Mouse (Mus musculus) forebrain, embryonic 11.5 days (tissue): Measurements from ENCODE around the gene Edc4. TPM values are rescaled to one million over a fixed set of nuclear protein-coding genes. Genes with fewer than 3 reads are reported as not detected.
"Not testable (repeated sequence)": the region's sequence is repeated elsewhere in the genome, so short reads cannot be mapped to it uniquely, and the experiment has no call there.

Experiments used
- ATAC-seq: fragments of 200-750 bp; cut with Nextera tagmentation; replicated peaks from 2 replicates; pipeline ENCODE4 v1.8.0; 2017; ENCODE audit warnings: moderate TSS enrichment; ENCODE audit not compliant: low FRiP score
- DNase-seq: peaks from one replicate; pipeline ENCODE4 v3.0.0-alpha.2; 2017; ENCODE audit warnings: low spot score
- H3K27ac ChIP-seq: fragments of 300-500 bp; sonication (generic); 2 replicates; pipeline ENCODE4 v1.5.1; 2014; ENCODE audit warnings: low read depth, low read length
- H3K27me3 ChIP-seq: fragments of 300-500 bp; sonication (generic); 2 replicates; pipeline ENCODE4 v1.6.1; 2014; ENCODE audit warnings: mild to moderate bottlenecking, low read length, mixed read lengths; ENCODE audit not compliant: control insufficient read depth, insufficient read depth
- H3K36me3 ChIP-seq: fragments of 300-500 bp; sonication (generic); 2 replicates; pipeline ENCODE4 v1.6.1; 2014; ENCODE audit warnings: mild to moderate bottlenecking, low read length, moderate library complexity, mixed read lengths; ENCODE audit not compliant: control insufficient read depth, insufficient read depth
- H3K4me1 ChIP-seq: fragments of 300-500 bp; sonication (generic); replicated peaks from 2 replicates; pipeline ENCODE4 v1.6.1; 2014; ENCODE audit warnings: low read length, mixed read lengths; ENCODE audit not compliant: control insufficient read depth, insufficient read depth
- H3K4me2 ChIP-seq: fragments of 300-500 bp; sonication (generic); 2 replicates; pipeline ENCODE4 v1.6.1; 2014; ENCODE audit warnings: low read depth, mild to moderate bottlenecking, low read length, moderate library complexity, mixed read lengths; ENCODE audit not compliant: severe bottlenecking
- H3K4me3 ChIP-seq: fragments of 300-500 bp; sonication (generic); 2 replicates; pipeline ENCODE4 v1.5.1; 2014; ENCODE audit warnings: low read depth, low read length
- H3K9ac ChIP-seq: fragments of 300-500 bp; sonication (generic); 2 replicates; pipeline ENCODE4 v1.6.1; 2014; ENCODE audit warnings: low read length
- H3K9me3 ChIP-seq: fragments of 300-500 bp; sonication (generic); 2 replicates; pipeline ENCODE4 v1.6.1; 2016; ENCODE audit warnings: low read length, mixed read lengths; ENCODE audit not compliant: control insufficient read depth
- WGBS: fragments of 180-500 bp; shearing (Covaris S2); extraction: QIAGEN DNeasy Blood & Tissue Kit; methylation state at CpG from one replicate; pipeline ENCODE4 v1.1.7; 2014; 5-methylcytosine and 5-hydroxymethylcytosine counted together
- polyA plus RNA-seq: library from polyadenylated mRNA; unstranded; fragments of >200 nt; fragmentation: Nextera tagmentation; extraction: Ambion mirVana; gene quantifications from 2 replicates; pipeline ENCODE4 v1.2.1, GENCODE M21; 2014

Edc4 gene
- 62.7 and 65.2 TPM in 2 replicates for polyA plus RNA-seq

DNA sequence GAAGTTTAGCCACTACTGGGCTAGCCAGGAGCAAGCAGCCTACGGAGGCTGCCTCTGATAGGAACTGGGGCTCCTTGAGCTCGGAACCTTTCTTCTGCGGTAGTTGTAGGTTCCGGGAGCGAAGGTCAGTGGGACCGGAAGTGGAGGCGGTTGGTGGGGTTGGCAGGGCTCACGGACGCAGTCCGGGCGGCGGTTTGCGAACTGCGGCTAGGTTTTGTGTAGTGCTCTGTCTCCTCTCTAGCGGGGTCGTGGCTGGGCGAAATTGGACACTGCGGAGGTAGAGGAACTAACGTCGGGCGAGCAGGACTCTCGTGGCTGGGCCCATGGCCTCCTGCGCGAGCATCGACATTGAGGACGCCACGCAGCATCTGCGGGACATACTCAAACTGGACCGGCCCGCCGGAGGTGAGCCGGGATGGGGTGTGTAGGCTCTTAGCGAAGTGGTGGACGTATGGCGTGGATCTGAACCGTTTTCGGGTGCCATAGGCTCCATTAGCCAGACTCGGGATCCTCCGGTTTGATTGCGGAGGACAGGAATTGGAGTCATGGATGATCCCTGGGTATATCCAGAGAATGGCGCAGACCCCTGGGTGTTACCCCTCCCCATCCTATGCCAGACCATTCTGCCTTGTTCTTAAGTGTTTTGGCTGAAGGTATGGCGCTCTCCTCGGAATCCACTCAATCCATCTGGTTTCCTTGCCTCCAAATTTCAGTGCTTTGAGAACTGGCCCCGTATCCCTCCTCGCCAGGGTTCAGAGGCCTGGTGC is at the start of gene Edc4:
Gene Edc4 (plus strand): TSS at position 128 of the 767 bp plus-strand sequence.
- Histone ChIP-seq H3K9me3 (no peaks in the 10 kb centered on the region), H3K27me3 (no peaks in the 10 kb centered on the region), H3K4me1 (peaks cover 9% of the 10 kb centered on the region), H3K27ac (peak within 1 kb of the TSS; percentile 46; the same call in 1 of the 2 replicates), H3K9ac (peak within 1 kb of the TSS; percentile 91), H3K36me3 (peaks cover 19% of the 10 kb centered on the region; the same call in 1 of the 2 replicates), H3K4me3 (peak within 1 kb of the TSS; percentile 92), H3K4me2 (peak within 1 kb of the TSS; percentile 92)
- peak; percentile 90 for ATAC-seq
- peak; percentile 91 for DNase-seq
- 1% methylated on average over 45 of the region's 45 CpGs for WGBS

DNA sequence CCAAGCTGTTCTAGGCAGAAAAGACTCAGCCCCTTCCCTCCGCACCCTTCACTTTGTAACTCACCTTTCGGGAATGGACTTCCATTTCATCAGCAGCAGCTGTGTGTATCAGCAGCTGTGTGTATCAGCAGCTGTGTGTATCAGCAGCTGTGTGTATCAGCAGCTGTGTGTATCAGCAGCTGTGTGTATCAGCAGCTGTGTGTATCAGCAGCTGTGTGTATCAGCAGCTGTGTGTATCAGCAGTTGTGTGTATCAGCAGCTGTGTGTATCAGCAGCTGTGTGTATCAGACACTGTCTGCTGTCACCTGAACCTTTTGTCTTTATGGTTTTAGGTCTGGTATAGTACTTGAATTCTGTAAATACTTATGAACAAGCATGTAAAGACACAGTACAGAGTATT is 46.9 kb upstream of the Edc4 start:
- H3K4me2 ChIP-seq, H3K4me3 ChIP-seq, H3K9me3 ChIP-seq, H3K4me1 ChIP-seq, H3K27ac ChIP-seq, H3K36me3 ChIP-seq, H3K27me3 ChIP-seq, H3K9ac ChIP-seq, ATAC-seq, DNase-seq: not testable (repeated sequence)
- 88% methylated on average over 2 of the region's 2 CpGs for WGBS

DNA sequence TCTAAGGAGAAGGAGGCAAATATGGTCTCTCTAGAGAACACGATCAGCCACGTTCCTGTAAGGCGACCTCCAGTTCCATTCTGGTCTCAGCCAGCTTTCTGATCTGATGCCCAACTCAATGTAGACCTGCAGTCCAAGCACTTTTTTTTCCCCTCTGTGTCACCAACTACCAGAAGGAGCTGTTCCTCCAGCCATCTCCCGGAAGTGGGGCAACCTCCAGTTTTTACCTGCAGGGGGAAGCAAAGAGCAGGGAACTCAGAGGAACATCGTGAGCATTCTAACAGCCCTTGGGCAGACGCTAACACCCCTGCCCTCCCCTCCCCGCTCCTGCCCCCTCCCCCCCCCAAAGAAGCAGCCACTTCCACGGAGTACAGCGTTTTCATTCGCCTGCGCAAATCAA is 45.4 kb upstream of the Edc4 start:
- ATAC-seq (0 out of 2 replicates have a peak, but pooled peaks have one; percentile 24), DNase-seq (peak; percentile 68)
- no peaks in the 10 kb centered on the region for H3K27me3 ChIP-seq
- H3K4me3 ChIP-seq: no peak overlapping the region
- WGBS: 33% methylated on average over 11 of the region's 11 CpGs
- H3K9me3 ChIP-seq: no peaks in the 10 kb centered on the region
- H3K9ac ChIP-seq: no peak overlapping the region
- no peak overlapping the region for H3K27ac ChIP-seq
- H3K36me3 ChIP-seq: no peaks in the 10 kb centered on the region
- H3K4me2 ChIP-seq: no peak overlapping the region
- H3K4me1 ChIP-seq: no peaks in the 10 kb centered on the region

DNA sequence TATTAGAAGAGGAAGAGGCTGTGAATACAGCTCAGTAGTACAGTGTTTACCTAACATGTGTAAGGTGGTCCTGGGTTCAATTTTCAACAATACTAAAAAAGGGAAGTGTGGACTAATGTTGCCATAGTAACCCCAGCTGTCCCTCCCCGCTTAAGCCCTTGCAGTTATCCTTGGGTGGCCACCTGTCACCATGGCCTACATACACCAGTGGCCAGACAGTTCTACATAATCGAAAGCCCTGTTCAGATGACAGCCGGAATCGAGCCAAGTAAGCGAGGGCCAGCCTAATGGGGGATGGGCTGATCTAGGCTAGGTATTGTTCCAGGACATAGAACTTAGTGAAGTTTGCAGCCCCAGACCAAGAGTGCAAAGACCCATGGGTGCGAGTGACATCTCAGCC is 43.7 kb upstream of the Edc4 start:
- Histone ChIP-seq H3K9me3 (no peaks in the 10 kb centered on the region), H3K4me1 (no peaks in the 10 kb centered on the region), H3K9ac (no peak overlapping the region), H3K27me3 (no peaks in the 10 kb centered on the region), H3K4me2 (no peak overlapping the region), H3K4me3 (no peak overlapping the region), H3K27ac (no peak overlapping the region), H3K36me3 (no peaks in the 10 kb centered on the region)
- WGBS: 90% methylated on average over 6 of the region's 6 CpGs
- ATAC-seq: no peak
- DNase-seq: no peak

DNA sequence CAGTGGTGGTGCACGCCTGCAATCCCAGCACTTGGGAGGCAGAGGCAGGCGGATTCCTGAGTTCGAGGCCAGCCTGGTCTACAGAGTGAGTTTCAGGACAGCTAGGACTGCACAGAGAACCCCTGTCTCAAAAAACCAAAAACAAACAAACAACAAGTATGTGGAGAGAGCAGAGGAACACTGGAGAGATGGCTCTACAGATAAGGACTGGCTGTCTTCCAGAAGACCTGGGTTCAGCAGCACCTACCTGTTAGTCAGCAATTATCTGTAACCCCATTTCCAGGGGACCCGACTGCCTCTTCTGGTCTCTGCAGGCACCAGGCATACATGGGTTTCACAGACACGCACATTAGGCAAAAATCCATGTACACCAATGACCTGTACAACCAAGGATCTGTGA is 41.5 kb upstream of the Edc4 start:
- no peaks in the 10 kb centered on the region for H3K27me3 ChIP-seq
- no peak overlapping the region for H3K4me3 ChIP-seq
- no peaks in the 10 kb centered on the region for H3K4me1 ChIP-seq
- WGBS: 93% methylated on average over 5 of the region's 5 CpGs
- no peaks in the 10 kb centered on the region for H3K9me3 ChIP-seq
- H3K36me3 ChIP-seq: peaks cover 4% of the 10 kb centered on the region
- H3K27ac ChIP-seq: no peak overlapping the region
- H3K9ac ChIP-seq: no peak overlapping the region
- DNase-seq: no peak
- H3K4me2 ChIP-seq: no peak overlapping the region
- no peak for ATAC-seq

DNA sequence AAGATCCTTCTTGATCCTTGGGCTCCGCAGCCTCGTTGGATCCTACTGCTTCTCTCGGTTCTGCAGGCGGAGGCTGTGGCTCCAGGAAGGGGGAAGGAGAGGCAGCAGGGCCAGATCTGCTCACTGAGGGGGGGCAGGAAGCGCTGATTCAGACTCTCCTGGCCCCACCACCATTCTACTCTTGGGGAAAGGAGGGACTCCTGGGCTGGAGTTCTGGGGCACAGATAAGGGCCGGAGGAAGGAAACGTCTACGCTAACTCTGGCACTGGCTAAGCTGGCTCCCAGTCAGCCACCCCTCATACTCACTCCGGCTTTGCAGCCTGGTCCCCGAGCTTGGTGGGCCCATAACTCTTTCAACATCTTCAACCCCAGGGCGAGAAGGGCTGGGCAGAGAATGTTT is 34.0 kb upstream of the Edc4 start:
- H3K4me3 ChIP-seq: no peak overlapping the region
- H3K9me3 ChIP-seq: no peaks in the 10 kb centered on the region
- H3K4me2 ChIP-seq: no peak overlapping the region
- WGBS: 94% methylated on average over 11 of the region's 11 CpGs
- H3K27me3 ChIP-seq: no peaks in the 10 kb centered on the region
- H3K9ac ChIP-seq: no peak overlapping the region
- H3K4me1 ChIP-seq: no peaks in the 10 kb centered on the region
- H3K36me3 ChIP-seq: peaks cover 18% of the 10 kb centered on the region
- no peak overlapping the region for H3K27ac ChIP-seq
- ATAC-seq: no peak
- no peak for DNase-seq

DNA sequence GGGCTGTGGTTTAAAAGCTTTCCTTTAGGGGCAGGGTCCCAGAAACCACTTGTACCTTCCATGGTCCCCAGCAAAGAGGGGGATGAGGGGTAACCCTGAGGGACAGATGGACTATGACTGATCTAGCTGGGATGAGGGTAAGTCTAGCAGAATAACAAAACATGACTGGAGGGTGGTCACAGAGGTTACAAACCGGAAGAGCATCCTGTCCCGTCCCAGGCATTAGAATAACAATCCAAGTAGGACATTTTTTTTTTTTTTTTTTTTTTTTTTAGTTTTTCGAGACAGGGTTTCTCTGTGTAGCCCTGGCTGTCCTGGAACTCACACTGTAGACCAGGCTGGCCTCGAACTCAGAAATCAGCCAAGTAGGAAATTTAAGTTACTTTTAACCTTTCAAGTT is 30.7 kb upstream of the Edc4 start:
- Histone ChIP-seq H3K9me3 (no peaks in the 10 kb centered on the region), H3K27ac (no peak overlapping the region), H3K36me3 (peaks cover 8% of the 10 kb centered on the region), H3K4me3 (no peak overlapping the region), H3K4me2 (no peak overlapping the region), H3K4me1 (no peaks in the 10 kb centered on the region), H3K27me3 (no peaks in the 10 kb centered on the region), H3K9ac (no peak overlapping the region)
- ATAC-seq: no peak
- WGBS: 85% methylated on average over 4 of the region's 4 CpGs
- no peak for DNase-seq

DNA sequence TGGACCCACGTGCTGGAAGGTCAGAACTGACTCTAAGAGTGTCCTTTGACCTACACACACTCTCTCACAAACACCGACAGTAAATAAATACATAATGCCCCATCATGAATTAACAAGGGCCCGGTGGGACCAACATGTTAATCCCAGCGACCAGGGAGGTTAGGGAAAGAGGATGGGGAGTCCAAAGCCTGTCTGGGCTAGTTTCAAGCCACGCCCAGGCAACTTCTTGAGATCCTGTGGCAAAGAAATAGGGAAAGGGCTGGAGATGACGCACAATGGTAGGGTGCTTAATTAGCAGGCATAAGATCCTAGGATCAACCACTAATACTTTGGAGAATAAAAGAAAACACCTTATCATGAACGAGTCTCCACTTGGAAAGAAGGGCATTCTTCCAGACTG is 30.1 kb upstream of the Edc4 start:
- no peaks in the 10 kb centered on the region for H3K4me1 ChIP-seq
- H3K9me3 ChIP-seq: no peaks in the 10 kb centered on the region
- no peak overlapping the region for H3K9ac ChIP-seq
- H3K4me3 ChIP-seq: no peak overlapping the region
- no peak overlapping the region; the same call in 1 of the 2 replicates for H3K4me2 ChIP-seq
- DNase-seq: no peak
- H3K36me3 ChIP-seq: peaks cover 8% of the 10 kb centered on the region
- no peaks in the 10 kb centered on the region for H3K27me3 ChIP-seq
- H3K27ac ChIP-seq: no peak overlapping the region
- WGBS: 82% methylated on average over 7 of the region's 7 CpGs
- ATAC-seq: no peak

DNA sequence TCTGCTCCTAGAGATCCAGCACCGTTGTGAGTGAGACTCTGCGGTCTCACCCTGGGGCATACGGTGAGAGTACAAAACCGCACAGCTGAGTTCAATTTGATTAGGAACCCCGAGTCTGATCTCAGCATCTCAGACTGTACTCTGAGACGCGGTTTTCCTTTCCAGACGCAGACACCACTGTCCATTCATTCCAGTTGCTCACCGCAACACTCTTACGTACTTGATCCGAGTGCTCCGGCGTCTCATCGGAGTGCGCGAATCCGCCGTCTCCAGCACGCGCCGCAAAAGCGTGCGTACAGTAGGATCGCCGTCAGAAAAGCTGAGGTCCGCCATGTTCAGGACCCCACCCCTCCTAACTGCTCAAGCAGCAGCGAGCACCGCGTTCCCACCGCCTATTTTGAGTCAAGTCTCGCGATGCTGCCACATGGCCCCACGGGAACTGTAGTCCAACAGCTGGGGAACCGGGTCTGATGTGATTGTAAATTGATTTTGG is 29.0 kb upstream of the Edc4 start:
- H3K4me1 ChIP-seq: peaks cover 9% of the 10 kb centered on the region; the same call in 1 of the 2 replicates
- WGBS: under 1% methylated on average over 34 of the region's 34 CpGs
- peaks cover 8% of the 10 kb centered on the region for H3K36me3 ChIP-seq
- H3K9ac ChIP-seq: peak overlapping the region; percentile 83
- DNase-seq (peak; percentile 95), ATAC-seq (peak; percentile 83)
- H3K9me3 ChIP-seq: no peaks in the 10 kb centered on the region
- H3K4me3 ChIP-seq: peak overlapping the region; percentile 81
- H3K27me3 ChIP-seq: no peaks in the 10 kb centered on the region
- H3K27ac ChIP-seq: peak overlapping the region; percentile 53; the same call in 1 of the 2 replicates
- H3K4me2 ChIP-seq: peak overlapping the region; percentile 74
